Mouse (Mus musculus): ENCODE measurements around the gene Wdr93. TPM values are rescaled to one million over a fixed set of nuclear protein-coding genes. Genes with fewer than 3 reads are reported as not detected.

The Wdr93 gene
- polyA plus RNA-seq, 1 experiment from 2014 or later: 0.88 TPM

- no peaks in the 10 kb centered on the region for H3K27me3 ChIP-seq (ENCODE audit: control insufficient read depth, insufficient read depth, low read depth, low read length)
- no peaks in the 10 kb centered on the region for H3K36me3 ChIP-seq (ENCODE audit: control insufficient read depth, insufficient read depth, low read length)
- no peak overlapping the region for H3K27ac ChIP-seq (ENCODE audit: low read length)
- ATAC-seq (ENCODE audit: low read depth): no peak
- no peak overlapping the region for H3K4me3 ChIP-seq (ENCODE audit: low read length)
- 47% methylated on average over 5 of the region's 5 CpGs for WGBS
- H3K4me2 ChIP-seq (ENCODE audit: low read depth, low read length): no peak overlapping the region
- no peaks in the 10 kb centered on the region for H3K4me1 ChIP-seq (replicated peaks; ENCODE audit: control insufficient read depth, insufficient read depth, low read length)
- no peaks in the 10 kb centered on the region for H3K9me3 ChIP-seq (ENCODE audit: control insufficient read depth, low read length)
- no peak overlapping the region for H3K9ac ChIP-seq (ENCODE audit: low read length)
Observed at GRCm38 (mm10) chr7:79802037-79802436, 59.1 kb downstream of the Wdr93 start.

GRCm38 (mm10) chr7:79803887-79804286 is 60.9 kb downstream of the Wdr93 start:
- ATAC-seq (ENCODE audit: low read depth): peak; percentile 37; the same call in 1 of the 2 replicates
- H3K36me3 ChIP-seq (ENCODE audit: control insufficient read depth, insufficient read depth, low read length): no peaks in the 10 kb centered on the region
- H3K4me2 ChIP-seq (ENCODE audit: low read depth, low read length): no peak overlapping the region
- H3K4me1 ChIP-seq (replicated peaks; ENCODE audit: control insufficient read depth, insufficient read depth, low read length): no peaks in the 10 kb centered on the region
- H3K4me3 ChIP-seq (ENCODE audit: low read length): no peak overlapping the region
- no peak overlapping the region for H3K9ac ChIP-seq (ENCODE audit: low read length)
- no peaks in the 10 kb centered on the region for H3K9me3 ChIP-seq (ENCODE audit: control insufficient read depth, low read length)
- H3K27ac ChIP-seq (ENCODE audit: low read length): no peak overlapping the region
- H3K27me3 ChIP-seq (ENCODE audit: control insufficient read depth, insufficient read depth, low read depth, low read length): no peaks in the 10 kb centered on the region
- 26% methylated on average over 2 of the region's 2 CpGs for WGBS

GRCm38 (mm10) chr7:79808561-79808960 is 65.6 kb downstream of the Wdr93 start:
- Histone ChIP-seq H3K9me3 (ENCODE audit: control insufficient read depth, low read length) (no peaks in the 10 kb centered on the region), H3K36me3 (ENCODE audit: control insufficient read depth, insufficient read depth, low read length) (no peaks in the 10 kb centered on the region), H3K4me3 (ENCODE audit: low read length) (no peak overlapping the region), H3K27ac (ENCODE audit: low read length) (no peak overlapping the region), H3K4me2 (ENCODE audit: low read depth, low read length) (no peak overlapping the region), H3K9ac (ENCODE audit: low read length) (no peak overlapping the region), H3K27me3 (ENCODE audit: control insufficient read depth, insufficient read depth, low read depth, low read length) (peaks cover 18% of the 10 kb centered on the region), H3K4me1 (replicated peaks; ENCODE audit: control insufficient read depth, insufficient read depth, low read length) (0 out of 2 replicates have a peak, but pooled peaks cover 5% of the 10 kb centered on the region)
- 71% methylated on average over 7 of the region's 7 CpGs for WGBS
- ATAC-seq (ENCODE audit: low read depth): no peak

GRCm38 (mm10) chr7:79810611-79811506 is 67.9 kb downstream of the Wdr93 start, which contains the start of gene Mesp2:
Gene Mesp2 (plus strand): TSS chr7:79810727.
- peak; percentile 76 for ATAC-seq (ENCODE audit: low read depth)
- H3K4me1 ChIP-seq (replicated peaks; ENCODE audit: control insufficient read depth, insufficient read depth, low read length): 0 out of 2 replicates have a peak, but pooled peaks cover 5% of the 10 kb centered on the region
- H3K4me2 ChIP-seq (ENCODE audit: low read depth, low read length): peak within 1 kb of the TSS; percentile 60
- whole genome bisulfite sequencing: 11% methylated on average over 71 of the region's 71 CpGs
- no peaks in the 10 kb centered on the region for H3K36me3 ChIP-seq (ENCODE audit: control insufficient read depth, insufficient read depth, low read length)
- peak within 1 kb of the TSS; percentile 58 for H3K9ac ChIP-seq (ENCODE audit: low read length)
- no peak within 1 kb of the TSS for H3K27ac ChIP-seq (ENCODE audit: low read length)
- H3K27me3 ChIP-seq (ENCODE audit: control insufficient read depth, insufficient read depth, low read depth, low read length): peaks cover 18% of the 10 kb centered on the region
- H3K9me3 ChIP-seq (ENCODE audit: control insufficient read depth, low read length): no peaks in the 10 kb centered on the region
- peak within 1 kb of the TSS; percentile 35 for H3K4me3 ChIP-seq (ENCODE audit: low read length)

GRCm38 (mm10) chr7:79813409-79813808 is 70.4 kb downstream of the Wdr93 start:
- Histone ChIP-seq H3K27ac (ENCODE audit: low read length) (no peak overlapping the region), H3K9ac (ENCODE audit: low read length) (no peak overlapping the region), H3K4me2 (ENCODE audit: low read depth, low read length) (no peak overlapping the region), H3K9me3 (ENCODE audit: control insufficient read depth, low read length) (no peaks in the 10 kb centered on the region), H3K36me3 (ENCODE audit: control insufficient read depth, insufficient read depth, low read length) (no peaks in the 10 kb centered on the region), H3K27me3 (ENCODE audit: control insufficient read depth, insufficient read depth, low read depth, low read length) (peaks cover 18% of the 10 kb centered on the region), H3K4me3 (ENCODE audit: low read length) (no peak overlapping the region), H3K4me1 (replicated peaks; ENCODE audit: control insufficient read depth, insufficient read depth, low read length) (peaks cover 5% of the 10 kb centered on the region; the same call in 1 of the 2 replicates)
- WGBS: 72% methylated on average over 1 of the region's 1 CpGs
- no peak for ATAC-seq (ENCODE audit: low read depth)

- Histone ChIP-seq H3K4me3 (ENCODE audit: low read length) (no peak overlapping the region), H3K27me3 (ENCODE audit: control insufficient read depth, insufficient read depth, low read depth, low read length) (no peaks in the 10 kb centered on the region), H3K9me3 (ENCODE audit: control insufficient read depth, low read length) (no peaks in the 10 kb centered on the region), H3K36me3 (ENCODE audit: control insufficient read depth, insufficient read depth, low read length) (no peaks in the 10 kb centered on the region), H3K4me1 (replicated peaks; ENCODE audit: control insufficient read depth, insufficient read depth, low read length) (peaks cover 7% of the 10 kb centered on the region; the same call in 1 of the 2 replicates), H3K4me2 (ENCODE audit: low read depth, low read length) (no peak overlapping the region), H3K9ac (ENCODE audit: low read length) (no peak overlapping the region), H3K27ac (ENCODE audit: low read length) (no peak overlapping the region)
- no peak for ATAC-seq (ENCODE audit: low read depth)
- WGBS: 2% methylated on average over 6 of the region's 6 CpGs
Observed at GRCm38 (mm10) chr7:79818321-79818720, 75.4 kb downstream of the Wdr93 start.

GRCm38 (mm10) chr7:79819515-79819914 is 76.6 kb downstream of the Wdr93 start:
- Histone ChIP-seq H3K27ac (ENCODE audit: low read length) (no peak overlapping the region), H3K4me1 (replicated peaks; ENCODE audit: control insufficient read depth, insufficient read depth, low read length) (peaks cover 7% of the 10 kb centered on the region; the same call in 1 of the 2 replicates), H3K4me3 (ENCODE audit: low read length) (no peak overlapping the region), H3K36me3 (ENCODE audit: control insufficient read depth, insufficient read depth, low read length) (no peaks in the 10 kb centered on the region), H3K4me2 (ENCODE audit: low read depth, low read length) (no peak overlapping the region), H3K9ac (ENCODE audit: low read length) (no peak overlapping the region), H3K27me3 (ENCODE audit: control insufficient read depth, insufficient read depth, low read depth, low read length) (no peaks in the 10 kb centered on the region), H3K9me3 (ENCODE audit: control insufficient read depth, low read length) (no peaks in the 10 kb centered on the region)
- ATAC-seq (ENCODE audit: low read depth): no peak
- 19% methylated on average over 4 of the region's 4 CpGs for WGBS

GRCm38 (mm10) chr7:79819996-79820395 is 77.0 kb downstream of the Wdr93 start:
- H3K36me3 ChIP-seq (ENCODE audit: control insufficient read depth, insufficient read depth, low read length): no peaks in the 10 kb centered on the region
- no peak overlapping the region for H3K4me2 ChIP-seq (ENCODE audit: low read depth, low read length)
- H3K9ac ChIP-seq (ENCODE audit: low read length): no peak overlapping the region
- 54% methylated on average over 11 of the region's 11 CpGs for WGBS
- H3K9me3 ChIP-seq (ENCODE audit: control insufficient read depth, low read length): no peaks in the 10 kb centered on the region
- peaks cover 7% of the 10 kb centered on the region; the same call in 1 of the 2 replicates for H3K4me1 ChIP-seq (replicated peaks; ENCODE audit: control insufficient read depth, insufficient read depth, low read length)
- ATAC-seq (ENCODE audit: low read depth): no peak
- H3K27ac ChIP-seq (ENCODE audit: low read length): no peak overlapping the region
- H3K27me3 ChIP-seq (ENCODE audit: control insufficient read depth, insufficient read depth, low read depth, low read length): no peaks in the 10 kb centered on the region
- no peak overlapping the region for H3K4me3 ChIP-seq (ENCODE audit: low read length)

GRCm38 (mm10) chr7:79822092-79822695 is 79.2 kb downstream of the Wdr93 start:
- Histone ChIP-seq H3K27me3 (ENCODE audit: control insufficient read depth, insufficient read depth, low read depth, low read length) (no peaks in the 10 kb centered on the region), H3K27ac (ENCODE audit: low read length) (no peak overlapping the region; the same call in 1 of the 2 replicates), H3K36me3 (ENCODE audit: control insufficient read depth, insufficient read depth, low read length) (no peaks in the 10 kb centered on the region), H3K9ac (ENCODE audit: low read length) (no peak overlapping the region), H3K4me1 (replicated peaks; ENCODE audit: control insufficient read depth, insufficient read depth, low read length) (peaks cover 7% of the 10 kb centered on the region; the same call in 1 of the 2 replicates), H3K4me3 (ENCODE audit: low read length) (no peak overlapping the region), H3K4me2 (ENCODE audit: low read depth, low read length) (no peak overlapping the region), H3K9me3 (ENCODE audit: control insufficient read depth, low read length) (no peaks in the 10 kb centered on the region)
- peak; percentile 45 for ATAC-seq (ENCODE audit: low read depth)
- 49% methylated on average over 12 of the region's 12 CpGs for WGBS

Measured in lung, embryonic 16.5 days (tissue).